Mouse (Mus musculus) limb, embryonic 14.5 days (tissue): ENCODE results near the gene Aldh4a1. TPM values are rescaled to one million over a fixed set of nuclear protein-coding genes. Genes with fewer than 3 reads are reported as not detected.
A peak's percentile ranks its signal among the peaks of the same experiment; 100 is the strongest.

Experiments used
- ATAC-seq: fragments of 200-750 bp; cut with Nextera tagmentation; 2 replicates; pipeline ENCODE4 v1.8.0; 2017; ENCODE audit warnings: low read depth, moderate number of reproducible peaks, moderate TSS enrichment; ENCODE audit not compliant: low FRiP score
- DNase-seq: peaks from one replicate; pipeline ENCODE4 v3.0.0-alpha.2; 2015; ENCODE audit warnings: low spot score
- H3K27ac ChIP-seq: fragments of 300-500 bp; sonication (generic); replicated peaks from 2 replicates; pipeline ENCODE4 v1.5.1; 2014; ENCODE audit warnings: low read depth, mild to moderate bottlenecking, low read length, moderate library complexity, mixed read lengths
- H3K27me3 ChIP-seq: fragments of 300-500 bp; sonication (generic); 2 replicates; pipeline ENCODE4 v1.6.1; 2014; ENCODE audit warnings: low read length, mixed read lengths; ENCODE audit not compliant: control insufficient read depth, insufficient read depth
- H3K36me3 ChIP-seq: fragments of 300-500 bp; sonication (generic); 2 replicates; pipeline ENCODE4 v1.6.1; 2014; ENCODE audit warnings: mild to moderate bottlenecking, low read length, moderate library complexity, mixed read lengths; ENCODE audit not compliant: control insufficient read depth, insufficient read depth
- H3K4me1 ChIP-seq: fragments of 300-500 bp; sonication (generic); 2 replicates; pipeline ENCODE4 v1.6.1; 2014; ENCODE audit warnings: antibody characterized with exemption, low read length, mixed read lengths; ENCODE audit not compliant: control insufficient read depth, insufficient read depth
- H3K4me2 ChIP-seq: fragments of 300-500 bp; sonication (generic); replicated peaks from 2 replicates; pipeline ENCODE4 v1.6.1; 2014; ENCODE audit warnings: low read depth, mild to moderate bottlenecking, low read length, moderate library complexity; ENCODE audit not compliant: severe bottlenecking
- H3K4me3 ChIP-seq: fragments of 300-500 bp; sonication (generic); replicated peaks from 2 replicates; pipeline ENCODE4 v1.5.1; 2014; ENCODE audit warnings: low read length
- H3K9ac ChIP-seq: fragments of 300-500 bp; sonication (generic); 2 replicates; pipeline ENCODE4 v1.6.1; 2014; ENCODE audit warnings: mild to moderate bottlenecking, low read depth, low read length, moderate library complexity; ENCODE audit not compliant: severe bottlenecking
- H3K9me3 ChIP-seq: fragments of 300-500 bp; sonication (generic); 2 replicates; pipeline ENCODE4 v1.6.1; 2016; ENCODE audit warnings: low read length; ENCODE audit not compliant: control insufficient read depth
- POLR2A ChIP-seq: fragments of 200-500 bp; IDR thresholded peaks from 2 replicates; pipeline ENCODE4 v1.8.0; 2012; ENCODE audit warnings: inconsistent platforms, mild to moderate bottlenecking, moderate library complexity, borderline replicate concordance; ENCODE audit not compliant: insufficient read depth, insufficient read length; ENCODE audit errors: extremely low read depth
- WGBS: fragments of 180-500 bp; shearing (Covaris S2); extraction: QIAGEN DNeasy Blood & Tissue Kit; methylation state at CpG from one replicate; pipeline ENCODE4 v1.1.7; 2014; 5-methylcytosine and 5-hydroxymethylcytosine counted together
- polyA plus RNA-seq, 2 experiments: library from polyadenylated mRNA; depleted of rRNA in 1 of 2; stranded (reverse) in 1 of 2; unstranded in 1 of 2; fragments of >200 nt; fragmentation: Nextera tagmentation in 1 of 2; extraction: Ambion mirVana in 1 of 2; gene quantifications; 2 replicates each; pipeline versions ENCODE4 v1.2.1 to v1.2.3; 2012 to 2014

Gene Aldh4a1
- polyA plus RNA-seq, 2 experiments: 21.9 to 23.0 TPM

DNA sequence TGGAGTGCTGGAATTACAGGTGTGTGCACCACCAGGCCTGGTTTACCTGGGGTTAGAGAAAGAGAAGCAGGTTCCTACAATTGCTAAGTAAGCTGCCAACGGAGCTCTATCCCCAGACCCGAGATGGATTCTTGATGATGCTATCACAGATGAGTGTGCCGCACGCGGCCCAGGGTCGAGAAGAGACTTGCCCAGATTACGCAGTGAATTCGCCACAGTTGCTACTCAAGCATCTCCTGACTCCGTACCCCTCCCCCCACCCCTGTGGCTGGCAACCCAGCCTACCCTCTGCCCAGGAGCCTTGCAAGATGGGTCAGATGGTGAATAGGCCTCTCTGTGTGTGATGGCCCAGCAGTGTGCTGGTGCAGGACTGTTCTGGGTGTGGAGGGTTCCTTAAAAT, 26.0 kb upstream of the Aldh4a1 start:
- peaks cover 53% of the 10 kb centered on the region for H3K4me1 ChIP-seq
- no peak for DNase-seq

DNA sequence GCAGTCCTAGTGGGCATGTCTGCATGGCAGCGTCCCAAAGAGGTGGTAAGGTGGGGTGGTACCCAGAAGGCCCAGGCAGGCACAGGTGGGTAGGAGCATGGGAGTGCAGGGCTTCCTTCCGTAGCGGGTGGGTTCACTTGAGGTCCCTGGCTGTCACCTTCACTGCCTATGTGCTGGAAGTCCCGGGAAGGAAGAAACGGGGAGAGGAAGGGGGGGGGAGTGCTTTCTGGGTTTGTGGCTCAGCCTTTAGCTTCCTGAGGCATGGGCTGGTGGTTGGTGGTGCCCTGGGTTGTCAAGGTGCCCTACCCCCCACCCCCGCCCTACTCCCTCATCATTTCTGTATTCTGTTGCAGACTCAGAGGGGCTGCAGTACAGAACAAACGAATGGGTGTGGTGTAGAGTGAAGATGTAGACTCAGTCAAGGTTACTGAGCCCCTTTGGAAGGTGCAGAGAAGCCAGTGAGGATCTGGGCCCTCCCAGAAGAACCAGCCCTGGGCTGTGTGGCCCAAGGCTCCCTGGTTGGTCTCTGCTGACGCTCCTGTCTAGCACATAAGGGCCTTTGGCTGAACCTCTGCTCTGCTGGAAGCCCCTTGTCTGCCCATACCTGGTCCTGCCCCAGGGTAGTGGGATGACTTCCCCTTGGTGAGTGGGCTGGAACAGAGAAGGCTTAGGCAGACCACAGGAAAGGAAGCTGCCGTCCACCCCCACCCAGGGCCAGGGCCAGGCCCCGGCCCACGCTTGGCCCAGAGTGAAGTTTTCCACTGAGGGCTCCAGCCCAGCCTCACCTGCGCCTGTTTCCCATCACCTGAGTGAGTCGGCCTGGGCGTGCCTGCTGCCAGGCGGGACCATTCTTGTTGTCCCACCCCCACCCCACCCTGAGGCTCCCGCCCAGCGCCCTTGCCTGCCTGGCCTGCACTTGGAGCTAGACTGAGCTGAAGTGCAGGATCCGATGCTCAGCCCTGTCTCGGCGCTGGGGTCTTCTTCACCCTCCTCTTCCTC, 25.1 kb upstream of the Aldh4a1 start:
- H3K36me3 ChIP-seq: no peaks in the 10 kb centered on the region
- peaks cover 62% of the 10 kb centered on the region for H3K4me1 ChIP-seq
- no peak for DNase-seq
- ATAC-seq: no peak
- 37% methylated on average over 16 of the region's 20 CpGs for WGBS
- H3K4me3 ChIP-seq: no peak overlapping the region
- TF ChIP-seq POLR2A: no peak
- H3K9ac ChIP-seq: no peak overlapping the region
- H3K4me2 ChIP-seq: peak overlapping the region; percentile 50
- no peaks in the 10 kb centered on the region for H3K27me3 ChIP-seq
- peak overlapping the region; percentile 93 for H3K27ac ChIP-seq
- no peaks in the 10 kb centered on the region for H3K9me3 ChIP-seq

More for the DNA sequence above, 26.0 kb upstream of the Aldh4a1 start:
- H3K36me3 ChIP-seq: no peaks in the 10 kb centered on the region
- H3K4me3 ChIP-seq: no peak overlapping the region
- H3K27me3 ChIP-seq: no peaks in the 10 kb centered on the region
- peak overlapping the region; percentile 93 for H3K27ac ChIP-seq
- no peaks in the 10 kb centered on the region for H3K9me3 ChIP-seq
- no peak for TF ChIP-seq POLR2A
- 28% methylated on average over 9 of the region's 9 CpGs for WGBS
- no peak overlapping the region; the same call in 1 of the 2 replicates for H3K9ac ChIP-seq
- ATAC-seq: no peak
- H3K4me2 ChIP-seq: peak overlapping the region; percentile 50; the same call in 1 of the 2 replicates

DNA sequence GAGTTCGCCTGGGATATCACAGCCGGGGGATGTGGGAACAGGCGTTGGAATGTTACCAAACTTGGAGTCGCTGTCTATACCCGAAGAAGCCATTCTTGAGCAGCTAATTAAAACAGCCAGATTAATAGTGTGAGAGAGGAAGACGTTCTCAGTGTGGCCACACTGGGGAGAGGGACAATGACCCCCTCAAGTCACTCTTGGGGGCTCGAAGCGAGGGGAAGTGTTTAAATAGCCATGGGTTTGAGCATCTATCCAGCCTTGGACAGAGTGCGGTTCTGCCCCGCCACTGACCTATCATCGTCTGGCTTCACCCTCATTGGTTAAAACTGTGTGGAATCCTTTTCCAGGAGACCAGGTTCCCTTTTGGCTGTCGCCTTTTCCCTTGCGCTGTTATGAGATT, 24.3 kb upstream of the Aldh4a1 start:
- no peak for TF ChIP-seq POLR2A
- no peaks in the 10 kb centered on the region for H3K27me3 ChIP-seq
- ATAC-seq (no peak), DNase-seq (no peak)
- H3K9me3 ChIP-seq: no peaks in the 10 kb centered on the region
- no peak overlapping the region; the same call in 1 of the 2 replicates for H3K9ac ChIP-seq
- H3K36me3 ChIP-seq: no peaks in the 10 kb centered on the region
- H3K4me3 ChIP-seq: peak overlapping the region; percentile 19
- 15% methylated on average over 13 of the region's 13 CpGs for WGBS
- H3K27ac ChIP-seq: peak overlapping the region; percentile 93
- peak overlapping the region; percentile 50 for H3K4me2 ChIP-seq
- peaks cover 62% of the 10 kb centered on the region for H3K4me1 ChIP-seq

DNA sequence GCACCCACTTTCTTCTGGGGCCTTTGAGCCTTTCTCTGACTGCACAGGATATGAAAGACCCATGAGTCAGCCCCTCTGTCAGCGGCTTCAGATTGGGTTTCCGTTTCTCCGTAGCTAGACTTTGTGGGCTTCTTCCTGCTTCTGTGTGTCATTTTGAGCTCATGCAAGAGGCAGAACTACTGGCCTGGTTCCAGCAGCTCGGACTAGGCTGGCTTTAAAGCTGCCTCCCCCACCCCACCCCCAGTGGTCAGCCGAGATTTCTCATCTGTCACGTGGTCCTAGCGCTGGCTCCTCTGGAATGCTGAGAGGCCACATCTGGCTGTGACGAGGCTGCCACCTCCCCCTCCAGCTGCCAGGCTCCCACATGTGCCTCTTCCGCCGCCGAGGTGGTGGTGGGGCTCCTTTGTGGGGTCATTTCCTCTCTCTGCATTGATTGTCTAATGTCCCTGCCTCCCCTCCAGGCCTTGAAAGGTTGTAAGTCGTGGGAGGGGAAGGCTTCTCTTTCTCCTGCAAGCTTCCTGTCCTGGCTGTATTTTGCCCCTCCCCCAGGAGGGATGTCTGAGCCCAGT, 23.6 kb upstream of the Aldh4a1 start:
- WGBS: 0% methylated on average over 12 of the region's 12 CpGs
- H3K9me3 ChIP-seq: no peaks in the 10 kb centered on the region
- peak overlapping the region; percentile 50 for H3K4me2 ChIP-seq
- peaks cover 62% of the 10 kb centered on the region for H3K4me1 ChIP-seq
- peak overlapping the region; percentile 93 for H3K27ac ChIP-seq
- peak overlapping the region; percentile 48; the same call in 1 of the 2 replicates for H3K9ac ChIP-seq
- no peak for TF ChIP-seq POLR2A
- H3K4me3 ChIP-seq: peak overlapping the region; percentile 19
- ATAC-seq (peak; percentile 87), DNase-seq (peak; percentile 93)
- no peaks in the 10 kb centered on the region for H3K36me3 ChIP-seq
- H3K27me3 ChIP-seq: no peaks in the 10 kb centered on the region

DNA sequence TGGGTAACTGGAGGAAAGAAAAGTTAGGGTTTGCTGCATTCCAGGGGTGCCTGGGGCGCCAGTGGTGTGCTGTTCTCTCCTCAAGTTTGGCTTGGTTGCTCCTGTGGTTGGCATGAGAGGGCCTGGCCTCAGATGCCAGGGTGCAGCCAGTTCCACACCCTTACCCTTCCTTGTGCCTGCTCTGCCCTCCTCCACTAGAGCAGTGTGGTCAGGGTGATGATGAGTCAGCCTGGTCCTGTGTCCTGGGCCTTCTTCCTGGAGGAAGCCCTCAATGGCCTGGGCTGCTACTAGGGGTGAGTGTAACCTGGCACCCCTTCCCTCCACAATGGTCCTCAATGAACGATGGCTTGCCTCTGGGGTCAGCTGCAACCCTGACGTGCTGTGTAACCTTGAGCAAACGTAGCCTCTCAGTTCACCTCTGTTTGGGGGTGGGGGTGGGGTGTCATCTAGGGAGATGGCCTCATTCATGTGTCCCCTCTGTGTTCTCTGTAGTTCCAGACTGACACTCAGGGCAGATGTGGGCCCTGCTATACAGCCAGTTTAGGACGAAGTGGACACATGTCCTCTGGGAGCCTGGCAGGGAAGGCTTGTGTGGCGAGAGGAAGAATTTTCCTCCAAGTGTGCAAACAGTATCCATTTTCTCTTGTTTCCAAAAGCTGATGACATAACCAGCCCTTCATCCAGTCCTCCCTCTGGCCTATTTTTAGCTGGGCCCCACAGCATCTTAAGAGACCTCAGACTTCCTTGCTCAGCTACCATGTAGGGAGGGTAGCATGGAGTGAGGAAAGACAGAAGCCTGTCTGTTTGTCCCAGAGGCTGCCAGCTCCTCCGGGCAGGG, 20.9 kb upstream of the Aldh4a1 start:
- Histone ChIP-seq H3K36me3 (peaks cover 18% of the 10 kb centered on the region), H3K4me1 (peaks cover 46% of the 10 kb centered on the region), H3K9ac (no peak overlapping the region), H3K9me3 (no peaks in the 10 kb centered on the region), H3K27me3 (no peaks in the 10 kb centered on the region), H3K4me3 (no peak overlapping the region), H3K27ac (peak overlapping the region; percentile 50), H3K4me2 (no peak overlapping the region)
- DNase-seq (no peak), ATAC-seq (no peak)
- no peak for TF ChIP-seq POLR2A
- WGBS: 57% methylated on average over 7 of the region's 7 CpGs
